Mouse (Mus musculus) A20 (cell line): Measurements from ENCODE around the gene Far1.

Experiments
- DNase-seq: peaks from one replicate; pipeline ENCODE4 v3.0.0-alpha.2; 2011; ENCODE audit warnings: low read depth, low spot score

The Far1 gene

GRCm38 (mm10) chr7:113571121-113571520 is 57.5 kb downstream of the Far1 start:
- DNase-seq = no peak

DNA sequence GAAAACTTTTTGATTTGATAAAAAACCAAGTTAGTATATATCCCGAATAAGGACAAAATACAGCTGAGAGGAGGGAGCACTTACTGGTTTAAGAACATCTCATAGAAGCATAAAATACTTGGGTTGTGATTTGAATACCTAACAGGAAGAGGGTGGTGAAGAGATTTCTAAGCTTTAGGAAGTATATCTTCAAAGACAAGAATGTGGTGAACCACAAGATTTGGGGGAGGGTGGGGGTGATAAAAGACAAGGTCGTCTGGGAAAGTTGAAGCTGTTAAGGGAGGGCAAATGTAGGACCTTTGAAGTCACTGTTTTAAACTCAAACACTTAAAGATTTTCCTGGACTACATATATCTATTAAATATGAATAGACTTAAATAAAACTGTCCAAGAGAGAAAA is 59.1 kb downstream of the Far1 start:
- no peak for DNase-seq

DNA sequence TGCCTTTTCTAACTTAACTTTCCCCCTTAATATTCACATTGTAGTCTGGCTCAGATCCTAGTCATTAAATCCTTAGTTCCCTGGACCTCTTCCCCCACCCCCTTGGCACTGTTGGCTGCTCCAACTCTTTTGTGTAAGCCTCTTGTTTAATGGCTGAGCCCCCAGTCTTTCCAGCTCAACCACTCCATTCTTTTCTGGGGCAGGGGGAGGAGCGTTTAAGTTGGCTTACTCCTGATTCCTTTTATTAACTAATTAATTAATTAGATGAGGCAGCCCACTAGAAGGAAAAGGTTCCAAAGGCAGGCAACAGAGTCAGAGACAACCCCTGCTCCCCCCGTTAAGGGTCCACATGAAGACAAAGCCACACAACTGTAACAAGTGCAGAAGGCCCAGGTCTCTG is 68.5 kb downstream of the Far1 start:
- no peak for DNase-seq

GRCm38 (mm10) chr7:113589211-113589610 is 75.6 kb downstream of the Far1 start:
- no peak for DNase-seq

- no peak for DNase-seq
Measured at GRCm38 (mm10) chr7:113590330-113590729, 76.7 kb downstream of the Far1 start.

DNA sequence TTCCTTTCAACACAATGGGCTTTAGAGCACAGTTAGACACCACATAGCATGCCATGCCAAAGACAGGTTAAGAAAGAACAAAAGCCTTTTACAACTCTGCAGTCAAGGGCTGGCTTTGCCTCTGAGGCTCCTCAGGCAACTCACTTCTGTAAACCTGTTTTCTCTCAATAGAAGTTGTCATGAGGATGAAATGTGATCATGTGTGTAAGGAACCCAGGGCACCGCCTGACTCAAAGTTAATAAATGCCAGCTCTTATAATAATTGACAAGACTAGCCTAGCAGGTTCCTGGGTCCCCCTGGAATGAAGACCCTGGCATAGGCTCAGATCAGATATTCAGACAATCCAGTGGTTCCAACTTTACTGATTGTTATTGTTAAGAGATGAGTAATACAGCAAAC is 77.5 kb downstream of the Far1 start:
- no peak for DNase-seq

DNA sequence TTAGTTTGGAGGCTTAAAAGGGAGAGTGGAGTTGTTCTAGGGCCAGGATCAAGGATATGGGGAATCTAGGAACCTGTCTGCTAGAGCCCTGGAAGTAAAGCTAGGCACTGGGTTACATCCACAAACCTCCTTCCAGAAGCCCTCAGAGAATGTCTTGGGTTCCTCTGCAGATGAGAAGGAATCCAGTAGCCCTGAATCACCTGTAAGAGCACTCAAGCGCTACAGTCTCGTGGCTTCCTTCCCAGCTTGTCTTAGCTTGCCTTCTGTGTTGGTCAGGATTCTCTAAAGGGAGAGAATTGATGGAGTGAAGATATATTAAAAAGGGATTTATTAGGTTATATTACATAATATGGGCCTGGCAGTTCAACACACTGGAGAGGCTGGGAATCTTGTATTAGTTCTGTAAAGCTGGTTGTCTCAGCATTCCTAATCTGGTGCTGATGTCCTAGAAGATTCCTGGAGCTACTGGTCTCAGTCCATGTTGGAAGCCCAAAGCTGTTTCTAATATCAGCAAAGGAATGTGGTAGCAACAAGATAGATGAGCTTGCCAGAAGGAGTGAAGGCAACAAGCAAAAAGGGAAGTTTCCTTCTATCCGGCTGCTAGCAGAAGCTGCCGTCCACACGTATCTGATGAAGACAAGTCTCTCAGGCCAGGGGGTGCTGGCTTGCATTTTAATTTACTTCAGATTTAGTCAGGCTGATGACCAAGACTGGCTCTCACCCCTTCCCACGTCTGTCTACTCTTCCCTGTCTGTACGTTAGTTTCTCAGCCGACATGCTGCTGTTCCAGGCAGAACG is 78.1 kb downstream of the Far1 start:
- no peak for DNase-seq

DNA sequence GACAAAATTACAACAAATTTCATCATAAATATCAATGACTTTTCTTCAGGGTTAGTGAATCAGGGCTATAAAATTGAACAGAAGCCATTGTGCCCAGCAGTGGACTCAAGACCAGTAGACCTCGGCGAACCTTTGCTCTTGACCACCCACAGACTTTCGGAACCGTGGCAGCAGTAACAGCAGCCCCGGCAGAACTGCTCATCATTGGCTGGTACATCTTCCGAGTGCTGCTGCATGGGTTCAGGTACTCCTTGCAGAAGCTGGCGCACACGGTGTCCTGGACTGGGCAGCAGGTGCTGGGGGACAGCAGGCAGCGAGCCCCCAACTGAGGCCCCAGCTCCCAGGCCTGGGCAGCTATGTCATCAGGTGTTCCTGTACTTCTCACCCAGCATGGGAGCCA is 79.1 kb downstream of the Far1 start:
- no peak for DNase-seq

DNA sequence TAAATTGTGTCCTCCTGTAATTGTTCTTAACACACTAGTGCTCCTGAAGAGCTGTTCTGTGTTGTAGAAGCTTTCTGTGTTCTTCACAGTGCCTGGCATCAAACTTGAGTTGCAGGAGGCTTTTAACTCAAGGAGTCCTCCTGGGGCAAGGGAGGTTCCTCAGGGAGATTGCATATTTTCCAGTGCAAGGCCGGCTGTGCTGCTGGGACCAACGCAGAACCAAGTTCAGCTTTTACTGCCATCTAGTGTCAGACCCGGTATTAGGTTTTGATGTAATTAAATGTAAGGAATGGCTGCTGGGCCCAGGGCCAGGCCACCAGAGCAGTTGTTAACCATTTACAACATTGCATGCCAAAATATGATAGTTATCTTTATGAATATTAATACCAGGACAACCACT is 80.7 kb downstream of the Far1 start:
- peak; percentile 68 for DNase-seq

DNA sequence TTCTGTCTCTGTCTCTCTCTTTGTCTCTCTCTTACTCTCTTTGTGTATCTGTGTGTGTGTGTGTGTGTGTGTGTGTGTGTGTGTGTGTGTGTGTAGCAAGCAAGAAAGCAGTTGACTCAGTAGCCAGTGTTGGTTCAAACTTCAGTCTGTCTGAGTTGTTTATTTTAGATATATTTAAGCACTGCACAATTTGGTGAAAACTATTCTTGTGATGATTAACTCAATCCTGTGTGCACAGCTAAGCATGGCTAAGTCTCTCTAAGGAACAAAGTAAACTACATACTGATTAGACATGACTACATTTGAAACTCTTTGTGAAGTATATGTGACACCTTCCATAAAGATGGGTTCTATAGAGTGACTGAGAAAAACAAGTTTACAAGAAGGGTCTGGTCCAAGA is 83.6 kb downstream of the Far1 start:
- DNase-seq = no peak

- no peak for DNase-seq
Measured at GRCm38 (mm10) chr7:113601803-113602202, 88.2 kb downstream of the Far1 start.

DNA sequence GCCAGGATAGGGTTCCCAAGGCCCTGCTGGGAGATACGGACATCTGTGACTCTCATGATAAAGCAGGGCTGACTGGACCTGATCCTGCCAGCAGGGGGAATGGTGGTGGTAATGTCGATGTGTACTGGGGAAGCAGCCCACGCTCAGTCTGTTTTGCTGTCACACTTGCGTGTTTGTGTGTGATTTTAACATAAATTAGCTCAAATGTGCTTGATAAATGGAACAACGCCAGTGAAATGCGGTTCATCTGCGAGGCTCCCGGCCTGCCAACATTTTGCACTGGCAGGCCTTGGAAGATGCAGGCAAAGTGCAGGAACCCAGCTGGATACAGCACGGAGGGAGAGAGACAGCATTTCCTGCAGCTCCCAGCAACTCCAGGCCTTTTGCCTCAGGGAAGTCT is 94.3 kb downstream of the Far1 start:
- DNase-seq = no peak

- peak; percentile 79 for DNase-seq
Measured at GRCm38 (mm10) chr7:113609027-113609705, 95.5 kb downstream of the Far1 start.

- no peak for DNase-seq
Measured at GRCm38 (mm10) chr7:113612628-113613027, 99.0 kb downstream of the Far1 start.

DNA sequence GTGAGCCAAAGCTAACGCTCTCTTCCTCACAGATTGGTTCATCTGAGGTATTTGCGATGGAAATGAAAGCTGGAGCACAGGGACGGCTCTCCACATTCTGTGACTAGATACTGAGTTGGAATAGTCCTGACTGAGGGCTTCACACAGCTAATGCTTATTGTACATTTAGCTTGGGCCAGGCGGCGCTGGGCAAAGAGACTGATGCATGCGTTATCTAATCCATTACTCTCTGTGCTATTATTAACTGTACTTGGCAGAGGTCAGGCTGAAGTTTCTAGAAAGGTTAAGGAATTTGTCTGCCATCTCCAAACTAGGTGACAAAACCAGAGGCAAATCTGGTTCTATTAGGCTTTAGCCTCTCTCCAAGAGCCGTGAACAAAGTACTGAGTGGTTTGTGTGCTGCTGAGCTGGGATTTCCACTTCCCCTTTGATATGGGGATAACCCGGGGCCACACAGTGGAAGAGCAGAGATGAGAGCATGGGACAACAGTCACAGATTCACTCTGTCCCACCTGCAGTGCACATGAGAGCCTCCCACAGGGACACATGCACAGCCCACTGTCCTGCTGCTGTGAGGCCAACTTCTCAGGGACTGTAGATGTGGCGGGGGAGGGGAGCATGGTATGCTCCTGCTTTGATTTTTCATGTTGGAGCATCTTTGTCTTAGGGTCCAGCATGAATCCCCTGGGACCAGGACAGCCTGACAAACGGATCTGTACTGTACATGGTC is 100.7 kb downstream of the Far1 start:
- peak; percentile 6 for DNase-seq

DNA sequence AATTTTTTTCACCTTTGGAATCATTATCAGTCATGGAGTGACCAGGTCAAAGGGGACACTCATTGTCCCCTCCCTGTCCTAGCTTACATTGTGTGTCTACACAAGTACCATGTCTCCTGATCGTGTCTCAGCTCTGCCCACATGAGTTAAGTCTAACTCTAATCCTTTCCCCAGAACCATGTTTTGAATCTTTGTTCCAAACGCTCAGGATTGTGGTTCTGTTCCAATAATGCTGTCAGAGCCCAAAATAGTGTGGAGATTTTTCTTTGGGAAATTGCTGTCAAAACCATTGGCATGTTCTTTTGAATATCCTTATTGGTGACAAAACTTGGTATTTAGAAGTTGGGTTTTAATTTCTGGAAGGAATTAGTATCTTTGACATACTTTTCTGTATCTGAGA is 105.5 kb downstream of the Far1 start:
- no peak for DNase-seq

DNA sequence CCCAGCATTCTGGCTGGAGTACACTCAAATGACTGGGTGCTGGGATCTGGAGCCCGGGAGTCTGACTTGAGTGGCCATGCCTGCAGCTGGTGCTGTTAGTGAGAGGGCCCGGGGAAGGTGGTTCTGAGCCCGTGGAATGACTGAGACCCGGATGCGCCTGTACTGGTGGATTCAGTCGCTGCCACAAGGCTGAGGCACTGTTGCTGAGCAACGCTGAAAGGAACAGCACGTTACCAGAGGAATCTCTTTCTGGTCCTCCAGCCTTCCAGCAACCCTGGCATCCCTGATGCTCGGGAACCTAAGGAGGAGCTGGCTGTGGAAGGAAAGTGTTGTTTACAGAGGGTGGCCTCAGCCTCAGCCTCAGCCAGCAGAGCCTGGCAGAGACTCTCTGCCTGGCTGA is 106.1 kb downstream of the Far1 start:
- no peak for DNase-seq
